Mouse (Mus musculus) cerebellum, adult 9-11 months (tissue): ENCODE data around the gene Psmb2.

ENCODE experiments used
- DNase-seq: peaks from one replicate; pipeline ENCODE4 v3.0.0; 2022

The Psmb2 gene

GRCm38 (mm10) chr4:126753268-126754230 is 76.1 kb downstream of the Psmb2 start, which contains the start of the genes Ncdn and AU040320:
Ncdn (minus strand) TSS chr4:126753438.
AU040320 (plus strand) TSS chr4:126753544.
- DNase-seq: peak; percentile 98

- no peak for DNase-seq
These were observed 76.8 kb downstream of the Psmb2 start for GRCm38 (mm10) chr4:126754231-126754611.

- DNase-seq: peak; percentile 37
These were observed 77.4 kb downstream of the Psmb2 start for GRCm38 (mm10) chr4:126754736-126755374.

GRCm38 (mm10) chr4:126756766-126757165 is 79.3 kb downstream of the Psmb2 start:
- DNase-seq: peak; percentile 92

- peak; percentile 45 for DNase-seq
These were observed 80.9 kb downstream of the Psmb2 start for GRCm38 (mm10) chr4:126758299-126758698.
